Mouse (Mus musculus): ENCODE results near the gene Alg5.
"Not testable (repeated sequence)": the region's sequence is repeated elsewhere in the genome, so short reads cannot be mapped to it uniquely, and the experiment has no call there.

The Alg5 gene

GRCm38 (mm10) chr3:54735247-54736046 is at the start of gene Alg5, which contains the start of gene Exosc8:
Gene Alg5 (plus strand): TSS chr3:54735539.
Gene Exosc8 (minus strand): TSS chr3:54735393.
- DNase-seq, result peak; percentile 88

- DNase-seq, result no peak
These were observed 48.1 kb upstream of the Alg5 start for GRCm38 (mm10) chr3:54687245-54687644.

GRCm38 (mm10) chr3:54689091-54689490 is 46.2 kb upstream of the Alg5 start:
- DNase-seq, result no peak

DNA sequence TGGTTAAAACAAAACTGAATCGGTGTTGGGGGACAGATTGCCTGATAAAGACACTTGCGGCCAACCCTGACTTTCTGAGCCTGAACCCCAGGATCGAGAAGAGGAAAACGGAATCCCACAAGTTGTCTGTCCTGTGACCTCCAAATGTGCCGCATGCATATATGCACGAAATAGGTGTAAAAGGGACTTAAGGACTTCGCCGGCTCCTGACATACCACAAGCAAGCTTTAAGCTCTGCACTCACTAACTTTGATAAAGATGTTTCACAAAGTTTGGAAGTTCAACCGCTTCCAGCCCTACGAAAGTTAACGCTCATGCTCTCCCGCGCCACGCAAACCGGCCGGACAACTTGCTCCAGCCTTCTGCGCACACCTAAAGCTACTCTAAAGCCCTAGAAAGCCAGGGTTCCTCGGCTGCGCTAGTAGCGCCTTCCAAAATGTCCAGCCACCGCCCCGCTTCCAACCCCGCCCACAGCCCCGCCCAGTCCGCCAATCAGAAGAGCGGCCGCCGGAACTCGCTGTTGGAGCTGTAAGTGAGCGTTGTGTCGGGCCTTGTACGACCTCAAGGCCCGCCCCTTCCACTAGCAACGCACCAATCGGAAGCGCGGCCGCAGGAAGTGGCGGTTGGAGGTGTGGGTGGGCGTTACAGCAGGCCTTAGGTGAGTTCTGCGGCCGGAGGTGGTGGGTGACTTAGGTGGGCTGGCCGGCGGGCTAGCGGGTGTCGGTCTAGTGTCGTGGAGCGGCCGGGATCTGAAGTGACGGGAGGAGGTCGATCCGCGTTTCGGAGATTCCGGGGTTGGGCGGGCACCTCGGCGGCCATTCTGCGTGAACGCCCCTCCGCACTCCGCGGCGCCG is 42.9 kb upstream of the Alg5 start, which contains the start of gene Supt20:
Supt20 (plus strand) TSS at position 606 of the 854 bp plus-strand sequence.
- peak; percentile 97 for DNase-seq

DNA sequence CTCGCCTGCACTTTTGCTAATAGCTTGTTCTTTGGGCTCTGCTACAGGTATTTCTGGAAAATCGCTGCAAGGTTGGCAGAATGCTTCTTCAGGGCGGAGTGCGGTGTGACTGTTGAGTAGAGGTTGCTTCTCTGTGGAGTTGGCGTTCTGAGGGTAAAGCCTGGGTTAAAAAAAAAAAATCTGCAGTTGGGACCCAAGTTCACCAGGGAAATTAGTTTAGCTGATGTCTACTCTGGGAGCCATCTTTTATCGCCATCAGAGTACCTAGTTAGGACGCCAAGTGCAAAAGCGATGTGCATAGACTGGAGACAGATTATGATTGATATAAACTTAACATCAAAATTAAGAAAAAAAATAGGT is 42.3 kb upstream of the Alg5 start:
- DNase-seq, result no peak

- DNase-seq, result peak; percentile 30
These were observed 35.5 kb upstream of the Alg5 start for GRCm38 (mm10) chr3:54699759-54700301.

- DNase-seq, result not testable (repeated sequence)
These were observed 31.2 kb upstream of the Alg5 start for GRCm38 (mm10) chr3:54704106-54704505.

- DNase-seq, result no peak
These were observed 26.4 kb upstream of the Alg5 start for GRCm38 (mm10) chr3:54708972-54709371.

- DNase-seq, result no peak
These were observed 21.1 kb upstream of the Alg5 start, which contains the start of gene Gm21958 for GRCm38 (mm10) chr3:54714253-54714652. Gene Gm21958 (minus strand): TSS chr3:54714353.

DNA sequence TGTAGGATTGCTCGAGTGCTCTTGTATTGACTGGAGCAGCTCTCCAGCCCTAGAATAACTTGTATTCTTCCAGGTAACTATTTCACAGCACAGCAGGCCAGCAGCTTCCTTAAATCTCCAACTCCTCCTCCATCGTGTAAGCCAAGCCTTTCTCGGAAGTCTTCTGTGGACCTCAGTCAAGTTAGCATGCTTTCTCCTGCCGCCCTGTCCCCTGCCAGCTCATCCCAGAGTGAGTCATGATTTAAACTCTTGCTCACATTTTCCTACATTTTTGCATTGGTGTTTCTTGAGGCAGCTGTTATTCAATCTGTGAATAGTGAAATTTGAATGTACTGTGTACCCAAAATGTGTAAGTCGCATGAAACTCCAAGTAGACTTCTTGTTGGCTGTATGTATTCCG is 19.9 kb upstream of the Alg5 start:
- DNase-seq, result no peak

DNA sequence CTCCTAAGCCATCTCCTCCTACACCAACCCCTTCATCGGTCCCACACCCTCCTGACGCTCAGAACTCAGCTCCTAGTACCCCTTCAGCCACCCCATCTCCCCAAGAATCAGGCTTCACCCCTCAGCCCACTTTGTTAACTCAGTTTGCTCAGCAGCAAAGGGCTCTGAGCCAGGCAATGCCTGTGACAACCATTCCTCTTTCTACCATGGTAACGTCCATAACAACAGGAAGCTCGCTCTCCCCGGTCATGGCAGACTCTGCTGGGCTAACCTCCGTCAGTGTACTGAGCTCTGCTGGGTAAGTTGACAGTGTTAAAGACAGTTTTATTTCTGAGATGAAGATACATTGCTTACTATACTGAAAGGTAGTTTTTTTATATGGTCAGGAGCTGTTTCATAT is 18.0 kb upstream of the Alg5 start:
- no peak for DNase-seq

- no peak for DNase-seq
These were observed 16.4 kb upstream of the Alg5 start for GRCm38 (mm10) chr3:54718947-54719346.

DNA sequence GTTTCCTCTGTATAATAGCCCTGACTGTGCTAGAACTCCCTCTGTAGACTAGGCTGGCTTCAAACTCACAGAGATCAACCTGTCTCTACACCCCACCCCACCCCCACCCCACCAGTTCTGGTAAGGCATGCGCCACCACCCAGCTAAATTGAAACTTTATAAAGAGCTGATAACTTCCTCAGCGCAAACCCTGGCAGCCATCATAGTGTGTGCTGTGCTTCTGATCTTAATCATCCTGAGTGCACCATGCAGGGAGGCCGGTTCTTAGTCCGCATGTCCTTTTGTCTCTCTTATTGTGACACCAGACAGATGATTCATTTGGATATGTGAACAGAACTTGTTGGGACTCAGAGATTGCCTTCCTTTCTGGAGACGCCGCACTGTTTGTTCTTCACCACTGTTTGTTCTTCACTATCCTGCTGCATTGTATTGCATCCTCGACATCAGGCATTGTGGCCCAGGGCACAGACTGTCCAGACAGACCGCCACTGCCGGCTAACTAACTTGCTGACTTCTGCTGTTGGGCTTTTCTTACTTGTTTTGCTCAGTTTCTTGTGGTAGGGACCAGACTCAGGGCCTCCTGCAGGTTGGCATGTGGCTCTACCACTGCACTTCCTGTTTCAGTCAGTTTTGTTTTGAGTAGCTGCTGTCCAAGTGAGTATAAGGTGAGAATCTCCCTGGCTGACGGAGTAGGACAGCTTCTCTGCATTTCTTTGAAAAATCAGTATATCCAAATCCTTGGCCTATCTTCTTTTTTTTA is 11.4 kb upstream of the Alg5 start:
- DNase-seq, result no peak

DNA sequence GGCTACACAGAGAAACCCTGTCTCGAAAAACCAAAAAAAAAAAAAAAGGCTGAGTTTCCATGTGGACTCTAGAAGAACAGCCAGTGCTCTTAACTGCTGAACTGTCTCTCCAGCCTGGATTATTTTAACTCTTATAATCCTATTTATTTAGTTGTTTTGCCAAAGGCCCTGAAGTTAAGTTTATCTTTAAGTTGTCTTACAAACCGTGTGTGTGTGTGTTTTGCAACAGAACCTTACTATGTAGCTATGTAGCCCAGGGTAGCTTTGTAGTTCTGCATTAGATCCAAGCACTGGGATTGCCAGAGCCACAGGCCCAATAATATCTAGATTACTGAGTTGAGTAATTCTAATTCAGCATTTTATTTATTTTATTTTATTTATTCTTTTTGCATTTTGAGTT is 10.0 kb upstream of the Alg5 start:
- no peak for DNase-seq

GRCm38 (mm10) chr3:54727588-54727987 is 7.8 kb upstream of the Alg5 start:
- no peak for DNase-seq

GRCm38 (mm10) chr3:54728100-54728499 is 7.2 kb upstream of the Alg5 start:
- DNase-seq, result no peak

GRCm38 (mm10) chr3:54731626-54732150 is 3.7 kb upstream of the Alg5 start:
- DNase-seq, result no peak

- no peak for DNase-seq
These were observed 3.0 kb upstream of the Alg5 start for GRCm38 (mm10) chr3:54732371-54732770.

DNA sequence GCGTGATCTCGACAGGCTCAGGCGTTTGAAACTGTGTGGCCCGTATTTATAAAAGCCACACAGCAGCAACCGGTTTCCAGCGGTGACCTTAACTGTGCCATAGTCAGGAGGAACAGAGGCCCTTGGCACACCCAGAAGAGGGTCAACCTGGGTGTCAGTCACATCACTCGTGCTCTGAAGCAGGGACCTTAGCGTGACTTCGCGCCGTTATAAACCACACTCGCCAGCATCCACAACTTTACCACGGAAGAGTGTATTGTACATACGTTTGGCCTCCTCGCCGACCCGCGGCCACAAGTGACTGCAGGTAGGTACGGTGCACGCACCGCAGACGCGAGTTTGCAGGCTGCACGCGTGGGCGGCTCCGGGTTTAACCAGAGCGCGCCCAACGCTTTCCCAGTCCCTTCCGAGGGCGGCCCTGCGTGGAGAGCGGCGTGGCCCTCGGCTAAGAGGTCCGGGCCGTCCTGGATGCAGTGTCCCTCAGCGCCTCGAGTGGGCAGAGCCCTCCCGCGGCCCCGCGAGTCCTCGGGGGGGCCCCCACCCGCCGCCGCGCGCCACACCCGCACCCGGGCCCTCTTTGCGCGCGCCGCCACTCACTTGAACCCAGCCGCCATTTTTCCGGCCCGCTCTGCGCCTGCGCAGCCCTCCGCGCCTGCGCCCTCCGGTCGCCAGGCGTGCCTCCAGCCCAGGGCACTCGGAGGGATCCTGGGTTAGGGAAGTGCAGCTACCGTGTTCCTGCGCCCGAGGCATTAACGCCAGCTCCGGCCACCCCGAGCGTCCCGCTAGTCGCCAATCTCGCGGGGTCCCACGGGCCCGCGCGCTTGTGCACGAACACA is 710 bp upstream of the Alg5 start:
- DNase-seq, result peak; percentile 93

DNA sequence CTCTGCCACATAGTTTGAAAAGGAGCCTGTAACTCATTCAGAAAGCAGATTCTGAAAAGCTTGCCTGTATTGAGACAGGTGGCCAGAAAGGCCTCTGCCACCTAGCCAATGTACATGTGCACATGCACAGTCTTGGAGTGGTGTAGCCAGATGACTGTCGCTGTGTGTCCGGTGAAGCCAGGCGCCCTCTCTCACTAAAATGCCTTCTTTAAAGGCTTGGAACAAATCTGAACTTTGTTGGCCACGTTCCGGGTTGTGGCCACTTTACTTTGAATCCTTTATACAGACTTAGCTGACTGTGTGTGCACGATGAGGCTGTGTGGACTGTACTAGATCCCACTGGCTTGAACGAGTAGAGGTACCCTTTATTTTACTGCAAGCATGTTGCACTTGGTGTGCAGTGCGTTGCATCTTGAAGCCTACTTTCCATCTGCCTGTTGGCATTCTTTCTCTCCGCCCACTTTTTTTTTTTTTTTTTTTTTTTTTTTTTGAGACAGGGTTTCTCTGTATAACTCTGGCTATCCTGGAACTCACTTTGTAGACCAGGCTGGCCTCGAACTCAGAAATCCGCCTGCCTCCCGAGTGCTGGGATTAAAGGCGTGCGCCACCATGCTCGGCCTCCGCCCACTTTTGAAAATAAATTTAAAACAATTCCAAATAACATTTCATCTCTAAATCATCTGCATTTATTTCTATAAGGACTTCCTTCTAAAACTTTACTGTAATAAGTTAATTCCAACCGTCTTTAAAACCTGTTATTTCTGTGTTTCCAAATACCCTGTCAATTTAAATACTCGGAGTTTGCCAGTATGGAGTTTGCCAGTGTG is 975 bp downstream of the Alg5 start:
- DNase-seq, result peak; percentile 14

- no peak for DNase-seq
These were observed 2.0 kb downstream of the Alg5 start for GRCm38 (mm10) chr3:54737317-54737716.

All from liver (tissue).